Mouse (Mus musculus) frontal cortex, adult (tissue): Measurements from ENCODE around the gene Spice1.

Experiments used
- ATAC-seq: cut with Nextera tagmentation; 2 replicates; pipeline ENCODE4 v1.9.2; 2017; ENCODE audit warnings: mild to moderate bottlenecking, moderate library complexity, mixed read lengths; ENCODE audit not compliant: low TSS enrichment

The Spice1 gene

DNA sequence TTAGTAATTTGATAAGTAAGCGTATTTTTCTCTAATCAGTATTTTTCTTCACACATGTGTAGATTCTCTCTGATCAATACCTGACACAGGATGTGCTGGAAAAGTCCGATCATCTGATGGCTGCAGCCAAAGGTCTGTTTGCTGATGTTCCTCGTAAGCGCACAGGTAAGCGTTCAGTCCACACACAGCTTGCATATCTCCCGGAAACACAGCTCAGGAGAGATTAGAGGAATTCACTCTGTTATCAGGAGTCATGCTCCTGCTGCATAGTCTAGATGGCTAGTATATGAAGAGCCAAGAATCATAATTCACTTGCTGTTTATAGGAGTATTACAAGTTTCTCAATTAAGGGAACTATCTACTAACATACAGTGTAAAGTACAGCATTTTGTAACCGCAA, 18.6 kb downstream of the Spice1 start:
- no peak for ATAC-seq

DNA sequence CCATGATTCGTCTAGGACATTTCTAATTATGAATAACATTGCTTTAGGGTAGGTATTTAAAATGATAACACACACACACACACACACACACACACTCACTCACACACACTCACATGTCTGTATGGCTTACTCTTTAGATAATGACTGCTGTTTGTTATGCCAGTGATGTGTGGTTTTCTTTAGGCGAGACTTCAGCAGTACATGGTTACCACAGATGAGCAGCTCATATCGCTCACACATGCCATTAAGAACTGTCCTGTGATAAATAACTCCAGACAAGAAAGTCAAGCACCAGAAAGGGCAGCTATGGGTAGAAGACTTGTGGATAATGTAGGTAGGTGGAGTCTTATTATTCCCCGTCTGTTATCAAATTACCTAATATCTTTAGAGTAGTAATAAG, 28.5 kb downstream of the Spice1 start:
- ATAC-seq: no peak

DNA sequence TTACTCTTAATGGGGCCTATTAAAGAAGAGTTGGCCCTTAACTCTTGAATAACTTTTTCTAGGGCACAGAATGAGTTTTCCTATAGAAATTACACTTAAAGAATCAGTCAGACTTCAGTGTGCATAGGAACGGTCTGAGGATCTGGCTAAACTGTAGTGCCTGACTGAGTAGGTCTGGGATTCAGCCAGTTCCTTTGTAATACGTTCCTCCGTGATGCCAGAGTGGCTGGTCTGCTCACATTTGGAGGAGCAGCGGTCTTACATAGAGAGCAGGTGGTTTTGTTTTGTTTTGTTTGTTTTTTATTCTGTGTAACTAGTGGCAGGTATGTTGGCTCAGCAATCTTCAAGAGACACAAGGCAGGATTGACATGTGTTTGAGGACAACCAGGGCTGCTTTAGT, 33.1 kb downstream of the Spice1 start:
- ATAC-seq: no peak

DNA sequence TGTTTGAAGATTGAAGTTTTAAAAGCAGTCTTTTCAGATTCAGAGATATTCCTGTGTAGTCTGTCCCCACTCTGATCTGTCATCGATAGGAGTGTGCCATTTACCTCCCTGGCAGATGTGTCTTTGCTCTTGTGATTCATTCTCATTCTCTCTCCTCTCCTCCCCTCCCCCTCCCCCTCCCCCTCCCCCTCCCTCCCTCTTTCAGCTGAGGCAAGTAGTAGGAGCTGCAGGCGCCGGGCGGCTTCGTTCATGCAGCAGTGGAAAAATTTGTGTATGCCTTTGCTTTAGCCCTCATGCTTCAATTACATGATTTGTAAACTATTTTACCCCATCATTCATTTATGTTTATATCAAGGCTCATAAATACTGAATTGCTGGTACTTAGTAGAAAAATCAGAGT, 34.7 kb downstream of the Spice1 start:
- ATAC-seq: no peak

DNA sequence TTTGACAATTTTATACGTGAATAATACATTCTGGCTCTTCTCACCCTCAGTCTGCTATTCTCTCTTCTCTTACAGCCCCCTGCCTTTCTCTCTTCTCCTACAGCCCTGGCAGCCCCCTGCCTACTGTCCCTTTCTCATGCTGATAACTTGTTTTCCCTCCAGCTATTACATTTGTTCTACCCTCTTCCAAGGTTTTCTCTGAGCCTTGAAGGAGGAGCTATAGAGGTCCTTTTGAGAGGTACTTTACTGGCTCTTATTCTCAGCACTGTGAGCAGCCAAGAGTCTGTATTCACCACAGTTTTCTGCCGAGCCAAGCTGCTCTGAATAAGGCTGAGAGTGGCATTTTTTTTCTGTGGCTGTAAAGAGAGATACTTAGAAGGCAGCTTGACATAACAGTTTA, 36.6 kb downstream of the Spice1 start:
- ATAC-seq: peak; percentile 70; the same call in 1 of the 2 replicates

DNA sequence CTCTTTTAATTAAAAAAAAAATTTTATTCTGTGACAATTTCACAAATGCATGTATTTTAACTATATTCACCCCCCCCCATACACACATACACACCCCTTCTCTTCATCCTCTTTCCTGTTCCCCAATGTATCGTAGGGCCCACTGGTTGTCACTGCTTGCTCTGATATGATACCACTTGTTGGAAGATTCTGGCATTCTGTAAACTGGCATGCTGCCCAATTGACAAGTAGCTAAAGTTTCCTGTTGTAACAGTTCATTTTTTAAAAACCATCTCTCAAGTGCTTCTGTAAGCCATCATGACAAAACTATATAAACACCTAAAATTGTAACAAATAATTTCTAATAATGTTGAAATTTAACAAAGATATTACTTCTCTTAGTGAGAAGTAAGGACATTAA, 37.3 kb downstream of the Spice1 start:
- no peak for ATAC-seq

DNA sequence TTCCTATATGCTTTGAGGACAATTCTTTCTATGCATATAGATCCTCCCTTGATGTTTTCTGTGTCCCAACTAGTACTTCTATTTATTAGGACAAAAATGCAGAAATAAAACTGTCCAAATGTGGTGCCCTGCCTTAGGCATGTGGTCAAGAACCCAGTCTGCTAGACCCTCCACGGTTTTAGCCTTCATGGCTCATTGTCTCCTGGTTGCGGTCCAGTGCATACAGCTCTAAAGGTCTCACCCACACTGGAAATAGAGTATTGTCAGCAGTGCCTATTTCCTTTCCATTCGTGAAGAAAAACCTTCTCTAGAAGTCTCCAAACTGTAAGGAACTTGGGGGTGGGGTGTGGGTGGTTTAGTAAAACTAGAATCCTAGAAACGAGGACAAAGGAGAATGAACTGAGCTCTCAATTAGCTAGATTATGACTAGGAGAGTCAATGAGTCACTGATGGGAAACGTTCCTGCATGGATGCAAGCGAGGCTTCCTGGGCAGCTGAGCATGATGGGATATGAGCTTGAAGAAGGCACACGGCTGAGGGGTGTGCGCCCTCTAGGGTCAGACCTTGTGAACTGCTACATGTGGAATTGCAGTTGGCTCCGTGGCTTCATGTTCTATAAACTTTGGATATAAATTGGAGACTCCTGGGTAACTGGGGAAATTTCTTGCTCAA, 45.1 kb downstream of the Spice1 start:
- ATAC-seq: peak; percentile 86

DNA sequence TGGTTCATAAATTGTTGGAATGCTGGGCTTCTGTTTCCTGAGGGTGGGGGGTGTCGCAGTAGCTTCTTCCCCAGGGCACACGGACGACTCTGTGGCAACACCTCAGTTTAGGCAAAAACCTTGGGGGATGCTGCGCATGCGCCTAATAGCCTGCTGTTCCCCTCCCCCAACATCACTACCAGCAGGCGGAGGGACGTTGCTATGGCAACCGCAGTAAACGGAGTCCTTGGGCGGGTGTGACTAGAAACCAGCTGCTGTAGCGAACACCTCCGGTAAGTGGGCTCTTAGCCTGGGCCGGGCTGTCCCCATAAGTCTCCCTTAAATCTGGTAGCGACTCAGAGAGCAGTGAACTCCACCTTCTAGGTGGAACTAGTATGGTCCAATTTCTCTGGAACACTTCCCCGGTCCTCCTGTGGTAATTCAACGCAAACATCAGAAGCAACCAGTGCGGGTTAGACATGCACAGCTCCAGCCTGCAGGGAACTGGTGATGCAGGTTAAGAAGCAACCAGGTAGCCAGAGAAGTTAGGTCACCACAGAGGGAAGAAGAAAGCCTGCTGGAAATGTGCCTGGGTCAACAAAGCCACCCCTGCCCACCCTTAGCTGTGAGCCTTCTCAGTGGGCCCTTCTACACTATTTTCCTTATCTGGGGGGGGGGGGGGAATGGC, 47.8 kb downstream of the Spice1 start, which contains the start of gene Cfap44:
Gene Cfap44 (plus strand): TSS at position 220 of the 667 bp plus-strand sequence.
- peak; percentile 85 for ATAC-seq

DNA sequence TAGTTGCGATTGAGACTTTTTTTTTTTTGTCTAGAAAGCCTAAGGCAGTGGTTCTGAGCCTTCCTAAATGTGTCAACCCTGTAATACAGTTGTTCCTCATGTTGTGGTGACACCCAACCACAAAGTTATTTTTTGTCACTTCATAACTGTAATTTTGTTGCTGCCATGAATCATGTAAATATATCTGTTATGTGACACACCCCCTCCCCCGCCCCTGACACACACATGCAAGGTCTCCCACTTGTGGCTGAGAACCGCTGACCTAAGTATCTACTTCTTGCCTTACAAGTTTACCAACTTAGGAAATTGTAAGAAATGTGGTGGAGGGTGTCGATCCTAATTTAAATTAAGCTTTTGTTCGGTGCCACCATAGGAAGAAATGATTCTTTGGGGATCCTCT, 58.0 kb downstream of the Spice1 start:
- no peak for ATAC-seq

DNA sequence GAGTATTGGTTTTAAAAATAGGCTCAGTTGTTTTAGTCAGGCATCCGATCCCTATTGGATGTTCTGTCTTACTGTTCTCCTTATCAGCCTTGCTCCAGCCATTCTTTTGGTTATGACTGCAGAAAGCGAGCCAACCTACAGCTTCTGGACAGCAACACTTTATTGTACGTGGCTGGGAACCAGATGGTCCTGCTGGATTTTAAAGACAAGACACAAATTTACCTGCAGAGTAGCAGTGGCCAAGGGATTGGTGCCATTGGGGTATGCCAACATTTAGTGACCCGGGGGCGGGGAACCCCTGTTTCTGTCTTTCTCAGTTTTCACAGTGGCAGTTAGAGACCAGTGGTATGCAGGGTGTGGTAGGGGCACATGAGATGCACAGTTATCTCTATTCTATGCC, 60.3 kb downstream of the Spice1 start:
- peak; percentile 18; the same call in 1 of the 2 replicates for ATAC-seq

DNA sequence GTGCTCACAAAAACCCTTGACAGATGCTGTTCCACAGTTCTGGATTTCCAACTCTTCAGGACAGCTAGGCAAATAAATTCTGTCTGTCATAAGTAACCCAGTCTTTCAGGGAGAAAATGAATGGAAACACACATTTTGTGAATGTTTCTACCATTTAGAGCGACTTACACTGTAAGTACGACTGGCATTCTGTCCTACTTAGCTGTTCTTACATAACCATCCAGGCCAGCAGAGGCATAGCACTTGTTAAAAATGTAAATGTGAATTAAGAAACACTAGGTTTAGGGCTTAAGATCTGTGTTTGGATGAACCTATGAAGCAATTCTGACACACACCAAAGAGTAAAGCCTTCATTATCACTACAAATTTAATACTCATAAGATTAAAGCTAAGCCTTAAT, 61.4 kb downstream of the Spice1 start:
- ATAC-seq: peak; percentile 84

DNA sequence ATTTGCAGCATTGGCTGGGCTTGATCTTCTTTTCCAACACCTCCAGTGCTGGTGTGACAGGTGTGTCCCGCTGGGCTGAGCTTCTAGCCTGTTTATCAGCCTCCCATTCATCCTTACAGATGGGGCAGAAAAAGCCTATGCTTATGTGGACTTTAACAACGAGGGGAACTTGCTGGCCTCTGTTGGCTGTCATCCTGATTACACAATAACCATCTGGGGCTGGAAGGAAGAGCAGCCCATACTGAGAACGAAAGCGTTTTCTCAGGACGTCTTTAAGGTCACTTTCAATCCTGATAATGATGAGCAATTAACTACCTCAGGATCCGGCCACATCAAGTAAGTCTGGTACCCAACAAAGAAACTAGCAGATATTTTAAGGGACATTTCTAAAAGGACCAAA, 63.3 kb downstream of the Spice1 start:
- no peak for ATAC-seq

DNA sequence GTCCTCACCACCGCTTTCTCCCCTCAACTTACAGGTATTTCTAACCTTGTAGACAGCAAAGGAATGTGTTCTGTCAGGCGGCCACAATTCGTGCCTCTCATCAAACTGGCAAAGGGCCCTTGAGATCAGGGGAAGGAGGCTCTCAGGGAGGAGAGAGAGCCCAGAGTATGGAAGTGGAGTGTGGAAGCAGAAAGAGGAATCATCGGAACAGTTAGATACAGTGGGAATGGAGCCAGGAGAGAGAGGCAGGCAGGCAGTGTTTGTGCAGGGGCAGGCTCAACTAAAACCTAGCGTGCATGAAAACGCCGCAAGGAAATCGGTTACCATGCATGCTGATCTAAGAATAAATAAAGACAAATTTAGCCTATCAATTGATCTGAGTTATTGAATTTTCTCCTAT, 70.7 kb downstream of the Spice1 start:
- peak; percentile 76; the same call in 1 of the 2 replicates for ATAC-seq

DNA sequence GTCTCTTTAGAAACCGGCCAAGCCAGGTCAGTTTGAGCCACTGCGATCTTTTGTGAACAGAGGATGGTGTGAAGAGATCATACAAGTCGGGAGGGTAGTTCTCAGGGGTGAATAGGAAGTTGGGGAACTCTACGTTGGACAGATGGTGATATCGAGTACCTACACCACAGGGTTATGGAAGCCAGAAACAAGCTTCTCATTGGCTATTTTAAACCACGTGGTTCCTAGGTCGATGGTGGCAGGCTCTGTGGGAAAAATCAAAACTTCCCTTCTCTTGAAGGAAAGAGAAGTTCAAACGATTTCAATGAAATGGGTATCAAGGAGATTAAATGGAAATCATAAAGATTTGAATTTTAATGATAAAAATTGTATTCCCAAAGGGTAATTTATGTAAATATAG, 74.8 kb downstream of the Spice1 start:
- no peak for ATAC-seq

DNA sequence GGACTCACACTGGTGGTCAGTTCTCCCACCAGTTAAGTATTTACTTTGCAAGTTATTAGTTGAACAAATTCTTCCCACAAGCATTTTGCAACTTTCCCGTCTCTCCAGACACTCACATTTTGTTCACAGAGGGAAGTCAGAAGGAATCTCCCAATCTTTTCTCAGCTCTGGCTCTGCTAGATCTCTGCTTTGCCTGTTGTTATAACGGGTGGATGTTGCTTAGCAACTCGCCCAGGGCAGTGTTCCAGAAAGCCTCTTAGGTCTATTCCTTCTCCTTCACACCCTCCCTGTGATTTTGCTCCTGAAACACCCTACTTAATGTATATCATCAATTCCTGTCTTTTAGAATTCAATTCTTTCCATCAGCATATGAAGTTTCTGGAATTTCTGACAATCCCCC, 76.6 kb downstream of the Spice1 start:
- ATAC-seq: peak; percentile 100

DNA sequence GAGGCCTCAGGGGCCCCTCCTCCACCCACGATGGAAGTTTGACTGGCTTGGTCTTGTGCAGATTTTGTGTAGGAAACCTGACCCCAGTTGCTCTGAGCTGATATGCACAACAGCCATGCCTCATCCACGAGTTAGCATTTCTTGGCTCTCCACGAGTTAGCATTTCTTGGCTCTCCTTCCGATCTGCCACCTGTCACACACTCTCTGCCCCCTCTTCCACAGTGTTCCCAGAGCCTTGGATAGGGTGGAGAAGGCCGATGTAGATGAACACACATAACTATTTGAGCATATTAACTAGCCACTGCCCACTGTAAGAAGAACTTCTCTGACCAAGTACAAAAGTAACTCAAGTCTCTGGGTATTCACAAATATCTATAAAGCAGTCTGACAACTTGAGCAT, 81.5 kb downstream of the Spice1 start:
- no peak for ATAC-seq

DNA sequence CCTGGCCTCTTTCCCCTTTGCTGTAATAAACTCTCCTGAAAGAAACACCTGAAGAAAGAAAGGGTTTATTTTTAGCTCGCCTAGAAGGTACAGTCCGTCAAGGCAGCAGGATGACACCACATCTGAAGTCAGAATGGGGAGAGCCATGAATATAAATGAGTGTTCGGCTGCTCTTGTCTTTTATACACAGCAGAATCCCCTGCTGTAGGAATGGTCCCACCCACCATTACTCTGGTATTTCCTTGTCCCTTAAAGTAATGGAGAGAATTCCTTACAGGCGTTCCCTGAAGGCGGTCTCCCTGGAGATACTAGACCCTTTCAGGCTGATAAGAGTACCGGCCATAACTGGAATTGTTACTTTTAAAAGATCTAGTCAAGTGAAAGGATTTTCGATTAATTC, 83.1 kb downstream of the Spice1 start:
- ATAC-seq: no peak

DNA sequence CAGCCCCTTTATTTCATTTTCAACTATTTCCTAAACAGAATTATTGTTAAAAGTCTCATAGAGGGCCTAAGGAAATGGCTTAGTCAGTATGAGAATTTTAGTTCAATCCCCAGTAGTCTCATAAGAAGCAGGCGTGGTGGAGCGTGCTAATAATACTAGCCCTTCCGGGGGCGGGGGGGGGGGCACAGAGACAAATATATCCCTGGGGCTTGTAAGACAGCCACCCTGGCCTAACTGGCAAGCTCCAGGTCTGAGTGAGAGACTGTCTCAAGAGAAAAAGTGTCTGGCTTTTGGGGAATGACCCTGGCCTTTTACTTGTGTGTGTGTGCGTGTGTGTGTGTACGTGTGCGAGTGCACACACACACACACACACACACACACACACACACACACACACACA, 88.0 kb downstream of the Spice1 start:
- no peak for ATAC-seq

DNA sequence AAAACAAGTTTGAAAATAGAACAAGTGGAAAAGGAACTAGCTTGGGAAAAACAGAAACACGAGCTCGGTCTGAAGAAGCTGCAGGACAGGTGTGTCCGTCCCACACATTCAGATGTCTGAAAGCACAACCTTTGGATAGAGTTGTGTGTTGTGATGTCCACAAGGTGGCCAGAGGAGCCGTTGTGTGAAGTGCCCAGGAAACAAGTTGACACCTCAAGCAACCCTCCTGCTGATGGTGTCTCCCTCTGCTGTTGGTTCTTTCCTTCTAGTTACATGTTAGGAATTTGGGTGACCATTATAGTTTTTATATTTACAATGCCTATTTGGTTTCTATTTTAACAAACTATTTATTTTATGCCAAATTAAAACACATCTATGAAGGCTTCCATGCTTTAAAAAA, 88.6 kb downstream of the Spice1 start:
- no peak for ATAC-seq
